Mouse (Mus musculus): ENCODE results near the gene Cenps. TPM values are rescaled to one million over a fixed set of nuclear protein-coding genes. Genes with fewer than 3 reads are reported as not detected.

Gene Cenps
- polyA plus RNA-seq, 1 experiment from 2014 or later = 44.7 TPM

DNA sequence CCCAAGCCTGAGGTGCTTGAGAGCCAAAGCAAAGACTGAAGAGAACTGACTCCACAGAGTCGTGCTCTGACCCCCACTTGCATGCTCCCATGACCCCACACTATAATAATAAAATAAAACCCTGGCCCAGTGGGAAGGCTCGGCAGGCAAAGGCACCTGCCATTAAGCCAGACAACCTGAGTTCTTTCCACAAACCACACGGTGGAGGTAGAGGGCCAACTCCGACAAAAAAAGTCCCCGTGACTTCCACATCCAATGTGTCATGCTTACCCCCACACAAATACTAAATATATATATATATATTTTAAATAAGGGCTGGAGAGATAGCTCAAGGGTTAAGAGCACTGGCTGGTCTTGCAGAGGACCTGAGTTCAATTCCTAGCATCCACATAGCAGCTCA is 26.7 kb upstream of the Cenps start:
- no peak for ATAC-seq (ENCODE audit: low FRiP score)
- 81% methylated on average over 5 of the region's 5 CpGs for WGBS
- Histone ChIP-seq H3K9me3 (ENCODE audit: control insufficient read depth, low read length) (no peaks in the 10 kb centered on the region), H3K27ac (ENCODE audit: low read depth, low read length) (no peak overlapping the region), H3K4me3 (ENCODE audit: low read depth, low read length) (no peak overlapping the region), H3K4me1 (replicated peaks; ENCODE audit: control insufficient read depth, insufficient read depth, low read length) (no peaks in the 10 kb centered on the region), H3K27me3 (ENCODE audit: control insufficient read depth, insufficient read depth, low read length) (no peaks in the 10 kb centered on the region), H3K4me2 (replicated peaks; ENCODE audit: low read depth, low read length) (no peak overlapping the region), H3K9ac (ENCODE audit: low read depth, low read length) (no peak overlapping the region), H3K36me3 (ENCODE audit: control insufficient read depth, insufficient read depth, low read length) (peaks cover 3% of the 10 kb centered on the region; the same call in 1 of the 2 replicates)
- no peak for DNase-seq (ENCODE audit: low spot score)

GRCm38 (mm10) chr4:149163196-149163595 is 25.8 kb upstream of the Cenps start:
- H3K4me3 ChIP-seq (ENCODE audit: low read depth, low read length) = no peak overlapping the region
- DNase-seq (ENCODE audit: low spot score) (no peak), ATAC-seq (ENCODE audit: low FRiP score) (no peak)
- 84% methylated on average over 1 of the region's 1 CpGs for WGBS
- no peaks in the 10 kb centered on the region for H3K9me3 ChIP-seq (ENCODE audit: control insufficient read depth, low read length)
- H3K27ac ChIP-seq (ENCODE audit: low read depth, low read length) = no peak overlapping the region
- H3K36me3 ChIP-seq (ENCODE audit: control insufficient read depth, insufficient read depth, low read length) = peaks cover 3% of the 10 kb centered on the region; the same call in 1 of the 2 replicates
- H3K9ac ChIP-seq (ENCODE audit: low read depth, low read length) = no peak overlapping the region
- no peaks in the 10 kb centered on the region for H3K4me1 ChIP-seq (replicated peaks; ENCODE audit: control insufficient read depth, insufficient read depth, low read length)
- no peaks in the 10 kb centered on the region for H3K27me3 ChIP-seq (ENCODE audit: control insufficient read depth, insufficient read depth, low read length)
- no peak overlapping the region for H3K4me2 ChIP-seq (replicated peaks; ENCODE audit: low read depth, low read length)

GRCm38 (mm10) chr4:149161166-149161565 is 23.7 kb upstream of the Cenps start:
- no peak overlapping the region for H3K4me3 ChIP-seq (ENCODE audit: low read depth, low read length)
- no peaks in the 10 kb centered on the region for H3K9me3 ChIP-seq (ENCODE audit: control insufficient read depth, low read length)
- no peak overlapping the region for H3K9ac ChIP-seq (ENCODE audit: low read depth, low read length)
- peaks cover 11% of the 10 kb centered on the region for H3K36me3 ChIP-seq (ENCODE audit: control insufficient read depth, insufficient read depth, low read length)
- no peak for DNase-seq (ENCODE audit: low spot score)
- ATAC-seq (ENCODE audit: low FRiP score) = no peak
- H3K27me3 ChIP-seq (ENCODE audit: control insufficient read depth, insufficient read depth, low read length) = no peaks in the 10 kb centered on the region
- H3K27ac ChIP-seq (ENCODE audit: low read depth, low read length) = no peak overlapping the region
- no peaks in the 10 kb centered on the region for H3K4me1 ChIP-seq (replicated peaks; ENCODE audit: control insufficient read depth, insufficient read depth, low read length)
- 96% methylated on average over 6 of the region's 6 CpGs for WGBS
- no peak overlapping the region for H3K4me2 ChIP-seq (replicated peaks; ENCODE audit: low read depth, low read length)

DNA sequence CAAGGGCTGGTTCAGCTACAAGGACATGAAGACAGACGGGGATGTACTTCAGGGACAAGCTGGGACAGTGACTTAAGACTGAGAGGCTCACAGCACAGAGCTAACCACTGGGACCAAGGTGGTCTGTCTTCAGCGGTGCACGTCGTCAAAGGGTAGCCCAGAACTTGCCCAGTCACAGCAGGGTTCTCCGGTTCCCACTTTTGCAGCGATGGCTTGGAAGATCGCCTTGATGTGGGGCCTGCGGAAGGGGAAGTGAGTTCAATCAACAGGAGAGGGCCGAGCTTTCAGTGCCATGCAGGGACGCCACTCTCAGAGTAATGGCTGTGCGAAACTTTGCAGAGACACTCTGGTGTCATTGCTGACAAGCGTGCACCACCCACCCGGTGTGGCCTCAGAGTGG is 22.5 kb upstream of the Cenps start:
- Histone ChIP-seq H3K9me3 (ENCODE audit: control insufficient read depth, low read length) (no peaks in the 10 kb centered on the region), H3K4me2 (replicated peaks; ENCODE audit: low read depth, low read length) (no peak overlapping the region), H3K4me1 (replicated peaks; ENCODE audit: control insufficient read depth, insufficient read depth, low read length) (no peaks in the 10 kb centered on the region), H3K36me3 (ENCODE audit: control insufficient read depth, insufficient read depth, low read length) (peaks cover 20% of the 10 kb centered on the region), H3K9ac (ENCODE audit: low read depth, low read length) (no peak overlapping the region), H3K27ac (ENCODE audit: low read depth, low read length) (no peak overlapping the region), H3K4me3 (ENCODE audit: low read depth, low read length) (no peak overlapping the region), H3K27me3 (ENCODE audit: control insufficient read depth, insufficient read depth, low read length) (no peaks in the 10 kb centered on the region)
- DNase-seq (ENCODE audit: low spot score) (no peak), ATAC-seq (ENCODE audit: low FRiP score) (no peak)
- WGBS = 91% methylated on average over 13 of the region's 13 CpGs

- Histone ChIP-seq H3K27ac (ENCODE audit: low read depth, low read length) (no peak overlapping the region), H3K4me2 (replicated peaks; ENCODE audit: low read depth, low read length) (no peak overlapping the region), H3K4me1 (replicated peaks; ENCODE audit: control insufficient read depth, insufficient read depth, low read length) (no peaks in the 10 kb centered on the region), H3K27me3 (ENCODE audit: control insufficient read depth, insufficient read depth, low read length) (no peaks in the 10 kb centered on the region), H3K36me3 (ENCODE audit: control insufficient read depth, insufficient read depth, low read length) (peaks cover 22% of the 10 kb centered on the region), H3K9me3 (ENCODE audit: control insufficient read depth, low read length) (no peaks in the 10 kb centered on the region), H3K4me3 (ENCODE audit: low read depth, low read length) (no peak overlapping the region), H3K9ac (ENCODE audit: low read depth, low read length) (no peak overlapping the region)
- ATAC-seq (ENCODE audit: low FRiP score) = no peak
- WGBS = 96% methylated on average over 2 of the region's 2 CpGs
- DNase-seq (ENCODE audit: low spot score) = no peak
These were observed 21.8 kb upstream of the Cenps start for GRCm38 (mm10) chr4:149159203-149159602.

DNA sequence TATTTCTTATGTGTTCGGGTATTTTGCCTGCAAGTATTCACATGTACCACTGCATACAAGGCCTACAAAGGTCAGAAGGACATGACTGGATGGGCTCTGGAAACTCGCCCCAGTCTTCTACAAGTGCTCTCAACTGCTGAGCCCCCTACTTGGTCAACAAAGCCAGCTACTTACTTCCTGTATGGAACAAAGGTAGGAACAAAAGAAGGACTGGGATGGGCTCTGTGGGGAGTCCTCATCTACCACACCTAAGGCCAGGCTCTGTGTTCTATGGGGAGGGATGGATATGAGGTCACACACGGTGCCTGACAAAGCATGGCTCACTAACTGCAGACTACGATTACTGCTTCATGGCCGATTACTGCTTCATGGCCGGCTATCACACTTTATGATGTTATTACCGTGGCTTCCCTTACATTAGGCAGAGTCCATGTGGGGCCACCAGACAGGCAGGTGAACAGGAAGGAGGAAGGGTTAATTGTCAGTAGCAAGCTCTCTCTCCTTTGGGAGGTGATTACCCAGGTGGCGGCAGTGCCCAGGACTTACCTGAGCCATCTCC is 20.1 kb upstream of the Cenps start:
- WGBS = 91% methylated on average over 8 of the region's 8 CpGs
- no peak overlapping the region for H3K9ac ChIP-seq (ENCODE audit: low read depth, low read length)

GRCm38 (mm10) chr4:149155711-149156110 is 18.3 kb upstream of the Cenps start:
- no peaks in the 10 kb centered on the region for H3K4me1 ChIP-seq (replicated peaks; ENCODE audit: control insufficient read depth, insufficient read depth, low read length)
- H3K9ac ChIP-seq (ENCODE audit: low read depth, low read length) = no peak overlapping the region
- 96% methylated on average over 6 of the region's 6 CpGs for WGBS
- H3K27ac ChIP-seq (ENCODE audit: low read depth, low read length) = no peak overlapping the region
- no peak overlapping the region for H3K4me3 ChIP-seq (ENCODE audit: low read depth, low read length)
- H3K4me2 ChIP-seq (replicated peaks; ENCODE audit: low read depth, low read length) = no peak overlapping the region
- DNase-seq (ENCODE audit: low spot score) = no peak
- H3K36me3 ChIP-seq (ENCODE audit: control insufficient read depth, insufficient read depth, low read length) = peaks cover 35% of the 10 kb centered on the region
- H3K9me3 ChIP-seq (ENCODE audit: control insufficient read depth, low read length) = no peaks in the 10 kb centered on the region
- ATAC-seq (ENCODE audit: low FRiP score) = no peak
- H3K27me3 ChIP-seq (ENCODE audit: control insufficient read depth, insufficient read depth, low read length) = no peaks in the 10 kb centered on the region

More for the DNA sequence above, 20.1 kb upstream of the Cenps start:
- DNase-seq (ENCODE audit: low spot score) (no peak), ATAC-seq (ENCODE audit: low FRiP score) (no peak)
- H3K4me1 ChIP-seq (replicated peaks; ENCODE audit: control insufficient read depth, insufficient read depth, low read length) = no peaks in the 10 kb centered on the region
- no peak overlapping the region for H3K4me3 ChIP-seq (ENCODE audit: low read depth, low read length)
- H3K36me3 ChIP-seq (ENCODE audit: control insufficient read depth, insufficient read depth, low read length) = peaks cover 33% of the 10 kb centered on the region
- no peaks in the 10 kb centered on the region for H3K27me3 ChIP-seq (ENCODE audit: control insufficient read depth, insufficient read depth, low read length)
- H3K9me3 ChIP-seq (ENCODE audit: control insufficient read depth, low read length) = no peaks in the 10 kb centered on the region
- no peak overlapping the region for H3K4me2 ChIP-seq (replicated peaks; ENCODE audit: low read depth, low read length)
- H3K27ac ChIP-seq (ENCODE audit: low read depth, low read length) = no peak overlapping the region

DNA sequence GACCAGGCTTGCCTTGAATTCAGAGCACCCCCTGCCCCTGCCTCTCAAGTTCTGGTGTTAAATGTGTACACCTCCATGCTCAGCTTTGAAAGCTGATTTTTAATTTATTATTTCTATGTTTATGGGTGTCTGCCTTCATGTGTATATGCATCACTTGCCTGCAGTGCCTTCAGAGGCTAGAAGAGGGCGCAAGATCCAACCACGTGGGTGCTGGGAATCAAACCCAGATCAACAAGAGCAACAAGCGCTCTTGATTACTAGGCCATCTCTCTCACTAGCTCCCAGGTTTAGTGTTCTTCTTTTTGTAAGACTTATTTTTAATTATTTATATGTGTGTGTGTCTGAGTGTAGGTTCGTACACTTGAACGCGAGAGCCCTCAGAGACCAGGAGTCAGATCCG is 17.4 kb upstream of the Cenps start:
- H3K36me3 ChIP-seq (ENCODE audit: control insufficient read depth, insufficient read depth, low read length) = peaks cover 38% of the 10 kb centered on the region
- H3K27me3 ChIP-seq (ENCODE audit: control insufficient read depth, insufficient read depth, low read length) = no peaks in the 10 kb centered on the region
- no peaks in the 10 kb centered on the region for H3K4me1 ChIP-seq (replicated peaks; ENCODE audit: control insufficient read depth, insufficient read depth, low read length)
- no peak overlapping the region for H3K27ac ChIP-seq (ENCODE audit: low read depth, low read length)
- H3K4me3 ChIP-seq (ENCODE audit: low read depth, low read length) = no peak overlapping the region
- H3K4me2 ChIP-seq (replicated peaks; ENCODE audit: low read depth, low read length) = no peak overlapping the region
- WGBS = 95% methylated on average over 7 of the region's 7 CpGs
- H3K9ac ChIP-seq (ENCODE audit: low read depth, low read length) = no peak overlapping the region
- no peak for ATAC-seq (ENCODE audit: low FRiP score)
- DNase-seq (ENCODE audit: low spot score) = no peak
- H3K9me3 ChIP-seq (ENCODE audit: control insufficient read depth, low read length) = no peaks in the 10 kb centered on the region

- 93% methylated on average over 11 of the region's 11 CpGs for WGBS
- H3K9ac ChIP-seq (ENCODE audit: low read depth, low read length) = no peak overlapping the region
- H3K36me3 ChIP-seq (ENCODE audit: control insufficient read depth, insufficient read depth, low read length) = peaks cover 24% of the 10 kb centered on the region
- no peaks in the 10 kb centered on the region for H3K27me3 ChIP-seq (ENCODE audit: control insufficient read depth, insufficient read depth, low read length)
- no peak overlapping the region for H3K27ac ChIP-seq (ENCODE audit: low read depth, low read length)
- no peaks in the 10 kb centered on the region for H3K4me1 ChIP-seq (replicated peaks; ENCODE audit: control insufficient read depth, insufficient read depth, low read length)
- no peak overlapping the region for H3K4me3 ChIP-seq (ENCODE audit: low read depth, low read length)
- H3K4me2 ChIP-seq (replicated peaks; ENCODE audit: low read depth, low read length) = no peak overlapping the region
- no peak for ATAC-seq (ENCODE audit: low FRiP score)
- DNase-seq (ENCODE audit: low spot score) = no peak
- H3K9me3 ChIP-seq (ENCODE audit: control insufficient read depth, low read length) = no peaks in the 10 kb centered on the region
These were observed 13.3 kb upstream of the Cenps start for GRCm38 (mm10) chr4:149150721-149151120.
